Mouse (Mus musculus) E14TG2a.4 (cell line): ENCODE results near the gene Apobec2.

ENCODE experiments used
- CTCF ChIP-seq: conservative IDR thresholded peaks from 2 replicates; pipeline ENCODE4 v1.5.1; 2014; ENCODE audit warnings: low read length
- NANOG ChIP-seq: IDR thresholded peaks from 2 replicates; pipeline ENCODE4 v1.6.1; 2014; ENCODE audit warnings: borderline replicate concordance, low read length, mixed read lengths
- POU5F1 ChIP-seq: IDR thresholded peaks from 2 replicates; pipeline ENCODE4 v1.6.1; 2014; ENCODE audit warnings: low read length, borderline replicate concordance

DNA sequence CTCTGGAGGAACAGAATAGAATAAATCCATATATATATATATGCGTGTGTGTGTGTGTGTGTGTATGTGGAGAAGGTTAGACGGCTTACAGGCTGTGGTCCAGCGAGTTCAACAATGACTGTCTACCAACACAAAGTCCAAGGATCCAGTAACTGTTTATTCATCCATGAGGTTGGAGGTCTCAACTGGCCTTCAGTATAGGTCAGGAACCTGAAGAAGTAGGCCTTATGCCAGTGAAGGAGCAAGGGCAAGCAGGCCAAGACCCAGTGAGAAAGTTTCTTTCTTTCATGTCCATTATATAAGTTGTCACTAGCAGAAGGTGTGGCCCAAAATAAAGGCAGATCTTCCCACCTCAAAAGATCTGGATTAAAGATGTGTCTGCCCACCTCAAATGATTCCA is 30.0 kb downstream of the Apobec2 start:
- no peak for TF ChIP-seq CTCF
- no peak for TF ChIP-seq POU5F1
- TF ChIP-seq NANOG: no peak
